Mouse (Mus musculus) lung, embryonic 14.5 days (tissue): ENCODE results near the gene Aebp2. TPM values are rescaled to one million over a fixed set of nuclear protein-coding genes. Genes with fewer than 3 reads are reported as not detected.

ENCODE experiments used
- ATAC-seq: fragments of 200-750 bp; cut with Nextera tagmentation; 2 replicates; pipeline ENCODE4 v1.8.0; 2017; ENCODE audit warnings: mild to moderate bottlenecking, moderate TSS enrichment, moderate library complexity; ENCODE audit not compliant: insufficient read depth
- DNase-seq: peaks from one replicate; pipeline ENCODE4 v3.0.0-alpha.2; 2015
- H3K27ac ChIP-seq: fragments of 300-500 bp; sonication (generic); 2 replicates; pipeline ENCODE4 v1.5.1; 2014; ENCODE audit warnings: low read depth, mild to moderate bottlenecking, moderate library complexity
- H3K27me3 ChIP-seq: fragments of 300-500 bp; sonication (generic); 2 replicates; pipeline ENCODE4 v1.6.1; 2014; ENCODE audit warnings: low read length, control low read depth; ENCODE audit not compliant: insufficient read depth
- H3K36me3 ChIP-seq: fragments of 300-500 bp; sonication (generic); 2 replicates; pipeline ENCODE4 v1.6.1; 2014; ENCODE audit warnings: control low read depth; ENCODE audit not compliant: insufficient read depth
- H3K4me1 ChIP-seq: fragments of 300-500 bp; sonication (generic); 2 replicates; pipeline ENCODE4 v1.6.1; 2014; ENCODE audit warnings: antibody characterized with exemption, control low read depth; ENCODE audit not compliant: insufficient read depth
- H3K4me2 ChIP-seq: fragments of 300-500 bp; sonication (generic); 2 replicates; pipeline ENCODE4 v1.6.1; 2014; ENCODE audit warnings: mild to moderate bottlenecking
- H3K4me3 ChIP-seq: fragments of 300-500 bp; sonication (generic); 2 replicates; pipeline ENCODE4 v1.5.1; 2014; ENCODE audit warnings: low read depth, low read length
- H3K9ac ChIP-seq: fragments of 300-500 bp; sonication (generic); 2 replicates; pipeline ENCODE4 v1.6.1; 2014
- H3K9me3 ChIP-seq: fragments of 300-500 bp; sonication (generic); 2 replicates; pipeline ENCODE4 v1.6.1; 2016; ENCODE audit warnings: low read depth, low read length, control low read depth
- CTCF ChIP-seq: IDR thresholded peaks from 2 replicates; pipeline ENCODE4 v1.5.1; 2016; ENCODE audit warnings: antibody characterized with exemption, low read depth
- WGBS: fragments of 180-500 bp; shearing (Covaris S2); extraction: QIAGEN DNeasy Blood & Tissue Kit; methylation state at CpG from one replicate; pipeline ENCODE4 v1.1.7; 2014; 5-methylcytosine and 5-hydroxymethylcytosine counted together
- polyA plus RNA-seq: library from polyadenylated mRNA; unstranded; fragments of >200 nt; fragmentation: Nextera tagmentation; extraction: Ambion mirVana; gene quantifications from 2 replicates; pipeline ENCODE4 v1.2.1, GENCODE M21; 2014

Aebp2 gene
- polyA plus RNA-seq, 1 experiment from 2014 or later, result 15.3 TPM

- no peak for ATAC-seq
- WGBS, result 62% methylated on average over 10 of the region's 10 CpGs
Observed at GRCm38 (mm10) chr6:140606534-140606933, 15.9 kb upstream of the Aebp2 start.

GRCm38 (mm10) chr6:140608666-140609065 lies 13.8 kb upstream of the Aebp2 start:
- 89% methylated on average over 6 of the region's 6 CpGs for WGBS
- no peak overlapping the region for H3K4me2 ChIP-seq
- H3K36me3 ChIP-seq, result no peaks in the 10 kb centered on the region
- no peak overlapping the region for H3K4me3 ChIP-seq
- no peak for TF ChIP-seq CTCF
- H3K27me3 ChIP-seq, result no peaks in the 10 kb centered on the region
- no peak for DNase-seq
- H3K9ac ChIP-seq, result no peak overlapping the region
- no peak overlapping the region for H3K27ac ChIP-seq
- no peaks in the 10 kb centered on the region for H3K4me1 ChIP-seq
- H3K9me3 ChIP-seq, result no peaks in the 10 kb centered on the region
- no peak for ATAC-seq

More at GRCm38 (mm10) chr6:140606534-140606933, 15.9 kb upstream of the Aebp2 start:
- Histone ChIP-seq H3K4me1 (no peaks in the 10 kb centered on the region), H3K4me2 (no peak overlapping the region), H3K4me3 (no peak overlapping the region), H3K9me3 (no peaks in the 10 kb centered on the region), H3K36me3 (no peaks in the 10 kb centered on the region), H3K9ac (no peak overlapping the region), H3K27me3 (no peaks in the 10 kb centered on the region), H3K27ac (no peak overlapping the region)
- no peak for DNase-seq
- no peak for TF ChIP-seq CTCF

- ATAC-seq (no peak), DNase-seq (no peak)
- H3K9ac ChIP-seq, result no peak overlapping the region
- H3K36me3 ChIP-seq, result no peaks in the 10 kb centered on the region
- no peak for TF ChIP-seq CTCF
- H3K4me3 ChIP-seq, result no peak overlapping the region
- H3K9me3 ChIP-seq, result no peaks in the 10 kb centered on the region
- no peaks in the 10 kb centered on the region for H3K4me1 ChIP-seq
- H3K4me2 ChIP-seq, result no peak overlapping the region
- WGBS, result 83% methylated on average over 4 of the region's 4 CpGs
- H3K27me3 ChIP-seq, result no peaks in the 10 kb centered on the region
- H3K27ac ChIP-seq, result no peak overlapping the region
Observed at GRCm38 (mm10) chr6:140609533-140609932, 12.9 kb upstream of the Aebp2 start.

- Histone ChIP-seq H3K36me3 (no peaks in the 10 kb centered on the region), H3K4me3 (no peak overlapping the region), H3K9me3 (no peaks in the 10 kb centered on the region), H3K4me1 (no peaks in the 10 kb centered on the region), H3K4me2 (no peak overlapping the region), H3K27me3 (no peaks in the 10 kb centered on the region), H3K27ac (no peak overlapping the region), H3K9ac (no peak overlapping the region)
- DNase-seq (no peak), ATAC-seq (no peak)
- no peak for TF ChIP-seq CTCF
- whole genome bisulfite sequencing, result 86% methylated on average over 5 of the region's 5 CpGs
Observed at GRCm38 (mm10) chr6:140610117-140610516, 12.3 kb upstream of the Aebp2 start.

GRCm38 (mm10) chr6:140611282-140611681 lies 11.2 kb upstream of the Aebp2 start:
- ATAC-seq (no peak), DNase-seq (no peak)
- Histone ChIP-seq H3K9me3 (no peaks in the 10 kb centered on the region), H3K9ac (no peak overlapping the region), H3K4me2 (no peak overlapping the region), H3K36me3 (no peaks in the 10 kb centered on the region), H3K4me1 (no peaks in the 10 kb centered on the region), H3K27ac (no peak overlapping the region), H3K27me3 (no peaks in the 10 kb centered on the region), H3K4me3 (no peak overlapping the region)
- 81% methylated on average over 4 of the region's 4 CpGs for WGBS
- TF ChIP-seq CTCF, result no peak

GRCm38 (mm10) chr6:140611893-140612473 lies 10.5 kb upstream of the Aebp2 start:
- WGBS, result 69% methylated on average over 13 of the region's 13 CpGs
- Histone ChIP-seq H3K4me1 (no peaks in the 10 kb centered on the region), H3K4me2 (no peak overlapping the region), H3K9me3 (no peaks in the 10 kb centered on the region), H3K27me3 (no peaks in the 10 kb centered on the region), H3K36me3 (no peaks in the 10 kb centered on the region), H3K9ac (no peak overlapping the region), H3K4me3 (no peak overlapping the region), H3K27ac (no peak overlapping the region)
- DNase-seq, result no peak
- no peak for ATAC-seq
- no peak for TF ChIP-seq CTCF

- no peak for DNase-seq
- Histone ChIP-seq H3K36me3 (no peaks in the 10 kb centered on the region), H3K4me2 (no peak overlapping the region), H3K9ac (no peak overlapping the region), H3K27ac (no peak overlapping the region), H3K4me1 (no peaks in the 10 kb centered on the region), H3K9me3 (no peaks in the 10 kb centered on the region), H3K4me3 (no peak overlapping the region), H3K27me3 (no peaks in the 10 kb centered on the region)
- 63% methylated on average over 3 of the region's 3 CpGs for WGBS
- no peak for ATAC-seq
- no peak for TF ChIP-seq CTCF
Observed at GRCm38 (mm10) chr6:140613822-140614221, 8.6 kb upstream of the Aebp2 start.

GRCm38 (mm10) chr6:140614711-140615110 lies 7.8 kb upstream of the Aebp2 start:
- DNase-seq, result no peak
- H3K9me3 ChIP-seq, result no peaks in the 10 kb centered on the region
- H3K9ac ChIP-seq, result no peak overlapping the region
- no peak for TF ChIP-seq CTCF
- 68% methylated on average over 11 of the region's 11 CpGs for WGBS
- H3K4me2 ChIP-seq, result no peak overlapping the region
- H3K4me1 ChIP-seq, result no peaks in the 10 kb centered on the region
- H3K36me3 ChIP-seq, result no peaks in the 10 kb centered on the region
- no peak overlapping the region for H3K27ac ChIP-seq
- ATAC-seq, result no peak
- H3K4me3 ChIP-seq, result no peak overlapping the region
- H3K27me3 ChIP-seq, result no peaks in the 10 kb centered on the region
